Mouse (Mus musculus): ENCODE measurements at regions not wholly inside any gene's neighbourhood (a gene's known extent, or its start where the extent isn't known, plus 50 kb on each side); places are given as distances from the start of the nearest gene placed in this dataset.

DNA sequence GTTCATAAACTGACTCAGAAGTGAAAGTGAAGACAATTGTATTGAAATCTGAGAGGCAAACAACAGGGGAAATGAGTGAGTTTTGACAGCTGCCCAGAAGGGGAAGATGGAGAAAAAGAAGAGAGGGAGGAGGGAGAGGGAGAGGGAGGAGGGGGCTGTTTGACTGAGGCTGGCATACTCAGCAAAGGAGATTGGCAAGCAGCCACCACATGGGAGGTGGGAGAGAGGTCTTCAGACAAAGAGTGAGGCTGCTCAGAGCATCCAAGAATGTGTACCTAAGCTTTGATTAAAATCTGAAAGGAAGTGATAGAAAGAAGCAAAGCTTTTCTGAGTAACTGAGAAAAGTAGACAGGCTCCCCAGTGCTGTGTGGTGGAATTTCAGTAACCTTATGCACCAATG is 636.0 kb downstream of the Sqor start:
- TF ChIP-seq CTCF (IDR thresholded peaks at IDR 0.05) (no peak), EP300 (IDR thresholded peaks at IDR 0.05) (no peak)

All from lung, postnatal 0 days (tissue).